Mouse (Mus musculus) brain, embryonic 14.5 days (tissue): ENCODE data around the gene Arhgef7. TPM values are rescaled to one million over a fixed set of nuclear protein-coding genes. Genes with fewer than 3 reads are reported as not detected.
A peak's percentile ranks its signal among the peaks of the same experiment; 100 is the strongest.

Source experiments
- DNase-seq: peaks from one replicate; pipeline ENCODE4 v3.0.0-alpha.2; 2011; ENCODE audit warnings: low read depth
- CTCF ChIP-seq: fragments of 200-500 bp; IDR thresholded peaks from 2 replicates; pipeline ENCODE4 v1.5.1; 2012; ENCODE audit warnings: inconsistent platforms, mild to moderate bottlenecking, moderate library complexity, borderline replicate concordance; ENCODE audit not compliant: insufficient read depth, insufficient read length; ENCODE audit errors: extremely low read depth
- POLR2A ChIP-seq: fragments of 200-500 bp; IDR thresholded peaks from 2 replicates; pipeline ENCODE4 v1.6.1; 2012; ENCODE audit warnings: mild to moderate bottlenecking, inconsistent platforms, borderline replicate concordance; ENCODE audit not compliant: poor library complexity, insufficient read depth, insufficient read length, severe bottlenecking; ENCODE audit errors: extremely low read depth
- polyA plus RNA-seq: library from polyadenylated mRNA; depleted of rRNA; stranded (reverse); fragments of >200 nt; gene quantifications from 2 replicates; pipeline ENCODE4 v1.2.3, GENCODE M21; 2012

Arhgef7 gene
- polyA plus RNA-seq, 1 experiment = 124 TPM

DNA sequence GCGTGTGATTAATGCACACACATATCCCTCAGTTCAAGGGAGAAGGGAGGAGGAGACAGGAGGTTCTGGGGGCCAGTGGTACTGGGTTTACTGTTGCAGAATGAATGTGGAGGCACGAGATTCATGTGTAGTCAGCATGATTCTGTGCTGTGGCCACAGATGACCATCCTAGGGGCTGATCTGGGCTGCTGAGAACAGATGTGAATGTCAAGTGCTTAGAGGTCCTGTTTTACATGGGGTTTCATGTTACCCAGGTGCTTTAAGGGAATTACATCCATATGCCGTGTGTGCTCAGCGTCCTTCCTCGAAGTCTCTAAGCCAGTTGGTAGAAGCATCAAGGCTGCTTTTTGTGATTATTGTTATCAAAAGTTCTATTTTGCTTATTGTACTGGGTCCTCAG, 61.6 kb downstream of the Arhgef7 start:
- TF ChIP-seq POLR2A (no peak), CTCF (no peak)

DNA sequence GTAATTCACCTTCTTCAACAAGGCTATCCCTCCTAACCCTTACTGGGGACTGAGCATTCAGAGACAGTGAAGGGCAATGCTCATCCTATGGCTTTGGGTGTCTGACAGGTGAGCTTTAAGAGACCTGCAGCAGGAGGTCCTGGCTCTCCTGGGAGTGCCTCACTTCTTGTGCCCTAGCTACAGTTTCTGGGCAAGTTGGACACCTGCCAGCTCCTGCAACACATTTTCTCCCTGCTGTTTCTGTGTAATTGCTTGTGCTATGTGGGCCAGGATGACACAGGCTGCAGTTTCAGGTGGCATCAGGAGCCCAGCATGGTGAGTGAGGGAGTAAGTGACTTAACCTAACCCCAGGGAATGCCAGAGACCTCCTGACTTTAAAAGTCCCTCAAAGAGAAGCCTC, 67.4 kb downstream of the Arhgef7 start:
- peak; percentile 48 for DNase-seq
- no peak for TF ChIP-seq POLR2A
- no peak for TF ChIP-seq CTCF

More for the DNA sequence above, 61.6 kb downstream of the Arhgef7 start:
- DNase-seq = no peak

DNA sequence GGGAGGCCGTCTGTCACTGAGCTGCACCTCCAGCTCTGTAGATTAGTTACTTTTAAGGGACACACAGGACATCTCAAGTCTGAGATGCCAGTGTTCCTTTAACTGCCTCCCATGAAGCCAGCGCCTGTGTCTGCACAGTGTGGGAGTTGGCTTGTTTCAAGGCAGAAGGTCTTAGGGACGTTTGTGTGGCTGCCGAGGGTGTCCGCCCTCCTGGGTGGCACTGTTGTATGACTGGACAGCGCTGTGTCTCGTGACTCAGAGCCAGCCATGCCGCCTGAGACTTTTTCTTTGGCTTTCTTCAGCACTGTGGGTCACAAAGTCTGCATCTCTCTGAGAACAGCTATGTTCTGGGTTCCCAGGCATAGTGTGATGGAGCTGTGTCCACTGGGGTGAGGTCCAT, 69.6 kb downstream of the Arhgef7 start:
- no peak for DNase-seq
- TF ChIP-seq POLR2A (no peak), CTCF (no peak)

GRCm38 (mm10) chr8:11797729-11798479, 70.4 kb downstream of the Arhgef7 start:
- TF ChIP-seq POLR2A (no peak), CTCF (no peak)
- DNase-seq = peak; percentile 65

GRCm38 (mm10) chr8:11798480-11798867, 71.0 kb downstream of the Arhgef7 start:
- TF ChIP-seq CTCF (no peak), POLR2A (no peak)
- no peak for DNase-seq

- no peak for DNase-seq
- TF ChIP-seq POLR2A = no peak
- no peak for TF ChIP-seq CTCF
Observed at GRCm38 (mm10) chr8:11799098-11799497, 71.6 kb downstream of the Arhgef7 start.

- TF ChIP-seq POLR2A = no peak
- TF ChIP-seq CTCF = no peak
Observed at GRCm38 (mm10) chr8:11800481-11800880, 73.0 kb downstream of the Arhgef7 start.

GRCm38 (mm10) chr8:11801571-11801970, 74.0 kb downstream of the Arhgef7 start:
- TF ChIP-seq POLR2A (no peak), CTCF (no peak)

More at GRCm38 (mm10) chr8:11800481-11800880, 73.0 kb downstream of the Arhgef7 start:
- DNase-seq = no peak

DNA sequence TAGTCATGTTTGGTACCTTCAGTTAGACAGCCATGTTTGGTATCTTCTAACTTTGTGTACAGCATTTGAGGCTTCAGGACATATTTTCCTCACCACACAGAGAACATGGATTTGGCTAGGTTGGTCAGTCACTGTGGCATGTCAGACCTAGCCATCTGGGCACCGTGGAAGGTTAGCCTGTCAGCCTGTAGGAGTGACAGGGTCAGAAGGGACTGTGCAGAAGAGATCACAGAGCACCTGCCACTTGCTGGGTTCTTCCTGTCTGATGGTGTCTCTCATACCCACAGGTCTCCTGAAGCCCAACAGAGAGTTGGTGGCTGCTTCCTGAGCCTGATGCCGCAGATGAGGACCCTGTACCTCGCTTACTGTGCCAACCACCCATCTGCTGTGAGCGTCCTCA, 77.4 kb downstream of the Arhgef7 start:
- DNase-seq = no peak

More at GRCm38 (mm10) chr8:11801571-11801970, 74.0 kb downstream of the Arhgef7 start:
- DNase-seq = peak; percentile 43

GRCm38 (mm10) chr8:11806252-11806651, 78.7 kb downstream of the Arhgef7 start:
- DNase-seq = peak; percentile 64
- no peak for TF ChIP-seq POLR2A
- no peak for TF ChIP-seq CTCF

More for the DNA sequence above, 77.4 kb downstream of the Arhgef7 start:
- TF ChIP-seq CTCF (no peak), POLR2A (no peak)

GRCm38 (mm10) chr8:11807361-11807760, 79.8 kb downstream of the Arhgef7 start:
- no peak for DNase-seq
- TF ChIP-seq CTCF (no peak), POLR2A (no peak)

GRCm38 (mm10) chr8:11808047-11808446, 80.5 kb downstream of the Arhgef7 start:
- no peak for TF ChIP-seq CTCF
- TF ChIP-seq POLR2A = no peak
- no peak for DNase-seq

DNA sequence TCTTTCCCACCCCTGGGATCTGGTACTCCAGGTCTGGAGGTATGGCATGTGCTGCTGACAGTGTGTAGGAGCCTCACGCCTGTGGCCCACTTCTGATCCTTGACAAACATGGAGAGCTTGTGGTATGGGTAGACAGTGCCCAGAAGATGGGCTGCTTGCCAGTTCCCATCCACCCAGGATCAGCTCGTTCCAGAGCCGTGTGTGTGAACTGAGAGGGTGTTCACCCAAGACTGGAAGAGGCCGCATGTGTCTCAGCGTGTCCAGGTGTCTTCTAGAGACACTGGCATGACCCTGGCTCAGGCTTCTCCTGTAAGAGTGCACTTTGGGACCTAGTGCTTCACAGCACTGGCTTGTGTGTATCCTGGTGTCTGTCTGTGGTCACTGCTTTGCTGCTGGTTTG, 82.9 kb downstream of the Arhgef7 start:
- TF ChIP-seq POLR2A = no peak
- TF ChIP-seq CTCF = no peak
- no peak for DNase-seq

- DNase-seq = no peak
- TF ChIP-seq POLR2A (no peak), CTCF (no peak)
Observed at GRCm38 (mm10) chr8:11813801-11814200, 86.3 kb downstream of the Arhgef7 start.
